Mouse (Mus musculus): ENCODE results near the gene Epha2.
A peak's percentile ranks its signal among the peaks of the same experiment; 100 is the strongest.

The Epha2 gene

DNA sequence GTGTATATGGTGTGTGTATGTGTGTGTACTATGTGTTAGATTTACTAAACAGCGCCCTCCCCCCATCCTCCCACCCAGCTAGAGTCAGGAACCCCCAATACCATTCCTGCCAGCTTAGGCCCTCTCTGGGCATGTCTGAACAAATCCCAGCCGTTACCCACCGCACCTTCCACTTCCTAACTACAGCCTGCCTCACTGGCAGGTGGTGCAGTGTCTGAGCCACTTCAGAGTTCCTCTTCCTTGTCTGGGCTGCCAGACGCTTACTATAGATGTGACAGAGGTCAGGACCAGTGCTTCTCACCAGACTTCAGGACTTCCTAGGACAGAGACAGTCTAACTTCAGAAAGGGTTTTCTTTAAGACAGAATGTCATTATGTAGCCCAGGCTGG, 3.2 kb downstream of the Epha2 start:
- DNase-seq = no peak

DNA sequence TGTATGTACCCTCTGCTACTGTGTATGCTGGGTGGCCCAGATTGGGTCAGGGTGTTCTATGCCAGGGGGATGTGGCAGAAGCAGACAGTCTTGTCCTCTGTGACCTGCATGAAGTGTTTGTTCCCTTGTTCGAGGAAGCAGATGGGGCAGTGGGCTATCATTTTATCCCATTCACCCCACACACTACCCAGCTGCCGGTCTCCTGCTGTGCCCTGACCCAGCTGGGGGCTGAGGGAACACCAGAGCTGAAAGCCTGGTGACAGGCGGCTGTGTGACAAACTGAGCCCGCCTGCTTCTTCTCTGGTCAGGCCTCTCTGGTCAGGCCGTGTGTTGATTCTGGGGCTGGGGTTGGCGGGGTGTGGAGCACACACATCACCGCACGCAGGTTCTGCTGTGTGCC, 5.0 kb downstream of the Epha2 start:
- no peak for DNase-seq

DNA sequence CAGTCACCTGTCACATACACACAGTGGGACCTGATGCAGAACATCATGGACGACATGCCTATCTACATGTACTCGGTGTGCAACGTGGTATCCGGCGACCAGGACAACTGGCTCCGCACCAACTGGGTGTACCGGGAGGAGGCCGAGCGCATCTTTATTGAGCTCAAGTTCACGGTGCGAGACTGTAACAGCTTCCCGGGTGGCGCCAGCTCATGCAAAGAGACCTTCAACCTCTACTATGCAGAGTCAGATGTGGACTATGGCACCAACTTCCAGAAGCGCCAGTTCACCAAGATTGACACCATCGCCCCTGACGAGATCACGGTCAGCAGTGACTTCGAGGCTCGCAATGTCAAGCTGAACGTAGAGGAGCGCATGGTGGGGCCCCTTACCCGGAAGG, 7.3 kb downstream of the Epha2 start:
- no peak for DNase-seq

DNA sequence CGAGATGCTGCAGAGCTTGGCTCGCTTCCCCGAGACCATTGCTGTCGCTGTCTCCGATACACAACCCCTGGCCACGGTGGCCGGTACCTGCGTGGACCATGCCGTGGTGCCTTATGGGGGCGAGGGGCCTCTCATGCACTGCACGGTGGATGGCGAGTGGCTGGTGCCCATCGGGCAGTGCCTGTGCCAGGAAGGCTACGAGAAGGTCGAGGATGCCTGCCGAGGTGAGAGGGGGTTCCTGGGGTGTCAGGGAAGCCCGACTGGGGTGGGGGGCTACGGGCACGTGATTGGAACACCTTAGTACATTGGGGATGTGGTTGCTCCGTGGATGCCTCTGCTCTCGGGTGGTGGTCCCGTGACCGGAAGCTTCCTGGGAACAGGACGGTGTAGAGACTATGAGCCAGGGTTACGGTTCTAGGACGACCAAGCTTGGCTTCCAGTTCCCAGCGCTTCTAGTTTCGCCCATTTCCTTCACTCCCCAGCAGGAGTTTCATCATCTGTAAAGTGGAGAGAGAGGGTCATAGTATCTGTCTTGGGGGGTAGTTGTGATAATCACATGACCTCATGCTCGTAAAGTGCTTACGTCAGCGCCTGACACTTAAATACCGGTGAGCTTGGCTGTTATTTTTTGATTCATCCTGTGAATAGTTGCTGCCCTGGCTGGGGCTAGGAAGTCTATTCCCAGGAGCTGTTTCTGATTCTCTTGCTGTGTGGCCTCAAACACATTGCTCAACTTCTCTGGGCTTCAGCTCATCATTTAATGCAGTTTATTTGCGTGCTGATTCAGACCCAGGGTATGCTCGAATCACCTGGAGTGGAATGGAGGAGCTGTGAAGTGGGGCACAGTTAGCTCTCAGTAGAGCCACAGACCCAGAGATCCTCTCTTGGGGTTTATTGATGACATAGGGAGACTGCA, 8.1 kb downstream of the Epha2 start:
- DNase-seq = no peak

DNA sequence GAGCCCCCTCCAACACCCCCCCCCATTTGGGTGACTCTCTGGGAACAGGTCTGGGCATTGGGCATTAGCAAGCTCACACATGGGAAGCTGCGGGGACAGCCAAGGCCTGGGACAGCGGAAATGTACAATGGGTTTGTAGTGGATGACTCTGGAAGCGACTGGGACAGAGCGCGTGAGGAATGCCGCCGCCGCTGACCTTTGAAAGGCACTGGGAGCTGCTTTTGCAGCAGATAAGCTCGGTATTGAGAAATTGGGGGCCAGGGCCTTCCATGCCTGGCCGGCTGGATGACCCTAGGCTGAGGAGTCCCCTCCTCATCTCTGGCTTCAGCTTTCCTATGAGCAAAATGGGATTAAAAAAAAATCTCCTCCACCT, 8.7 kb downstream of the Epha2 start:
- peak; percentile 52 for DNase-seq

DNA sequence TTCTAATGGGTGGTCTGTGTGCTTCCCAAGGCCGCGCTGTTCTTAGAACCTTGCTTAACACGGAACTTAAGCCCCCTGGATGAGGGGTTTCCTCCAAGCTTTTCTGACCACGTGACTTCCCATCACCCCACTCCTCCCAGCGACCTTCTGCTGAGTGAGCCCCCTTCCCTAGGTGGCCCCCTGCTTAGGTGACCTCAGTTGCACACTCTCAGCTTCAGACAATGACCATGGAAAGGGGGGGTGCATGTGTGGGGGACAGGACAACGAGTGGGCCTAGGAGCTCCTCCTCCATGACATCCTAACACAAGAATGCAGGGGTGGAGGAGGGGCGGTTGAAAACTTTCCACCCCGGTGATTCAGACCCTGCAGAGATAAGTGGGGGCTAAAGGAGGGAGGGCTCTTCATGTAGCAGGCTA, 9.2 kb downstream of the Epha2 start:
- DNase-seq = peak; percentile 62

DNA sequence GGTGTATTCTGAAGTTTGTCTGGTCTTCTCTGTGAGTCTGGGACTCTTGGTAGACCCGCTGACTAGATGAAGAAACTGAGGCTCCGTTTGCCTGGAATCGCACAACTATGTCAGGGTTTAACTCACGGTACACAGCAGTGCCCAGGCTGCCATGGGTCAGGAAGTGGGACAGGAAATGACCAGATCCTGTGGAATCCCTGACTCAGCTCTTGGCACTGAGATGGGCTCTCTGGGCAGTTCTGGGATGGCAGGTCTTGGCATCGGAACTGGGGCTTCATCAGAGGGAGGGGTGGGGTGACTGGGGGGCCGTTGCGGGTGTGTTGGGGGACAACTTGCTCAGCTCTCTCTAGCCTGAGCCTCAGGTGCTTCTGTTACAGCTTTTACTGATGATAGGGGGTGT, 10.0 kb downstream of the Epha2 start:
- no peak for DNase-seq

DNA sequence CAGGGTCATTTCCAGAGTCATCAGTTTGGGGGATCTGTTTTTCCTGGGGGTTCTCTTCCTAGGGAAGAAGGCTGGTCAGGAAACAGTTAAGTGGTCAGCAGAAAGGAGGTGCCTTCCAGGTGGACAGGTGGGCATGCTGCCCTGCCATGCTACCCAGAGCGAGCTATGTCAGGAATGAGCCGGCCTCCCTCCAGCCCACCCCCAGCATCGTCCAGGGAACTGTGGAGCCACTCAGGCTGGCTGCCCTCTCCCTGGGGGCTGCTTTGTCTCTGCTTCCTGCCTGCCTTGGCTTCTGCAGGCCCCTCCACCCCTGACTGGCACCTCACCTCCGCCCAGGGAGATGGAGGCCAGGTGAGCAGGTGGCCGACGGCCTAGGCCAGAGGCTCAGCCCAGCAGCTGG, 10.5 kb downstream of the Epha2 start:
- no peak for DNase-seq

DNA sequence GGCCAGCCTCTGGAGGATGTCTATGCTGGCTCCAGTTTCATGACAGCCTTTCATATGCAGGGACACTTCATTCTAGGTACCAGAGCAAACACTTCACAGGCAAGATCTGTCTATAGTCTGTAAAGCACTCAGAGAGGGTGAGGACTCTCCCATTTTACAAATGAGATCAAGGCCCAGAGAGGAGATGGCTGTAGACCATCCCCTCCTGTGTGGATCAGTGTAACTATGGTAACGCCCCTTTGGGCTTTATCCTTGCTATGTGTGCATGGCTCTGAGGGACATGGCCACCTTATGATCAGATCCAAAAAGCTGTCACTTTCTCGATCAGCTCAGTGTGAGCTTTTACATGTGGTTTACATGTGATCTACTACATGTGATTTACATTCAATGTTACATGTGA, 10.9 kb downstream of the Epha2 start:
- DNase-seq = no peak

DNA sequence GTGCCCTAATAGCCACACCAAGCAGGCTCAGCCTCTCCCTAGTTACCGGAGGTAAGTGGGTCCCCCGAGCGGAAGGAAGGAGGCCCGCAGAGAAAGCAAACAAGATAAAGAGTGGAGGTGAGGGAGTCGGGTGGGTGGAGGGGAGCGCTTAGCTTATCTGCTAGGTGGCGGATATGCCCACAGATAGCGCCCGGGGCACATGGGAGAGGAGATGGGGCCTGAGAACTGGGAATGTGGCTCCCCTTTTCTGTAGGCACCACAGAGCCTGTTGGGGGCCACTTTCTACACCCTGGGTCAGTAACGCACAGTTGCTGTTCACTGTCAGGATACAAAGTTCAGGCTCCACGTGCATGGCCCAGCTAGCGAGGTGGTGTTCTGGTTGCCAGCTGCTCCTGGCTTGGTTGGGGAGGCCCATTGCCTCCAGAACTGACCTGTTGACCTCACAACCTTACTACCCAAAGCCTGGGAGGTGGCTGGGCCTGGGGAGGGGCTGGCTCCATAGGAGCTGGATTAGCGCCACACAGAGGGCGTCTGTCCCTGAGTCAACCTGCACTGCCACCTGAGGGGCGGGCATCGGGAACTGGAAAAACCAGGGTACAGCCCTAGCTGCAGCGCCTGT, 11.6 kb downstream of the Epha2 start:
- no peak for DNase-seq

DNA sequence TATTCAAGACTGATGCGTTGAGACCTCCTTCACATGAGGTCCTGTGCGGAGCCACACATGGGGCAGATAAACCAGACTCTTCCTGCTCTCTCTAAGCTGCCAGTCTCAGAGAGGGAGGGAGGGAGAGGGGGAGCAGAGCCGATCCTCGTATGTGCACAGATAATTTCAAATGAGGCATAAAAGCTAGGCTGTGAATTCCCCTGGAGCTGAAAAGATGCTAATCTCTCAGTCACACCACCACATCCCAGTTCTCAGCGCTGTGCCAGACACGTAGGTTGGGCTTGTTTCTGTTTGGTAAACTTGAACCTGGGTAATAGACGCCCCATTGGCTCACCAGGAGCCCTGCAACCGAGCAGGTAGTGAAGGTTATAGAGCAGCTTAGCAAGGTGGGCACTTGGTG, 12.4 kb downstream of the Epha2 start:
- DNase-seq = no peak

DNA sequence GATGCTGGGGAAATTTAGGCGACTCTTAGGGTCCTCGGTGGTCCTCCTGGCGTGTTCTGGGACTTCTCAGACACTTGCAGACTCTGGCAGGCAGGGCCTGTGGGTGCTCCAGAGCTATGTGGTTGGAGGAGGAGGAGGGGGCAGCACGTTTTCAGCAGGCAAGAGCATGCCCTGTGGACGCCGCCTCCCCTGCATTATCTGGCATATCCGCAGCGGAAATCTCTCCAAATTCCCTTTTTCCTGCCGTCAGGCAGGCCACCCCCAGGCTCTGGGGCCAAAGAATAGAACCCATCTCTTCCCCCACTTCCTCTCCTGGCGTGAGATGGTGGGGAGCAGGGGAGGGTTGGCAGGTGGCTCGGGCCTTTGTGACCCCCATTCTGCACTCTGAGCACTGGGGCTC, 12.9 kb downstream of the Epha2 start:
- DNase-seq = no peak

DNA sequence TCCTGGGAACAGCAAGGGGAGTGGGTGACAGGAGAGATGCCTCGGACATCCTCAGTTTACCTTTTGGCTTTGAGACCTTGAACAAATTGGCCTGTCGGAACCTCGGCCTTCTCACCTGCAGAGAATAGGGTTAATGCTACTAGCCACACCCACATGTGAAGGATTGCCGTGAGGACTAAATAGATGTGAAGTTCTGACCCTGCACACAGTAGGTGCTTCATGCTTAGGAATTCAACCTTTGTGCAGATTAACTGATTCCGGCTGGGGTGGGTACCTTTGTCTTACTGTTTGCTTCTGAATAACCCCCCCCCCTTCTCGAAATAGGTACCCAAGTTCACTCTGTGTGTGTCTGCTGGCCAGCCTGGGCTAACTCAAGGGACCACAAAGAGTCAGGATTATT, 13.7 kb downstream of the Epha2 start:
- no peak for DNase-seq

DNA sequence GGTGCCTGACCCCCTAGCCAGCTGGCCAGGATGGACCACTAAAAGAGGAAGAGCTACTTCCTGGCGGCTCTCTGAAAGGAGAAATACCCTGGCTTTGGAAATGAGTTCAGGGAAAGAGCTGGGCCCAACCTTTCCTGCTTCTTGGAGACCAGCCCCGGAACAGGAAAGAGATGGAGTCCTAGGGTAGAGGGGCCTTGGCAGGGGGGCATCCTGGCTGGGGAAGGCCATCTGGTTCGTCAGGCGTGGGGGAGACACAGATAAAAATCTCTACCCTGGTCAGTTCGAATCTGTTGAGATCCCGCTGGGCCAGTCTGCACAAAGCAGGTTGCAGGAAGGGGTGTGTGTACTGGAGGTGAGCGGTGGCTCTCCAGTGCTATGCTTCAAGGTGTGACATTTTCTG, 15.0 kb downstream of the Epha2 start:
- DNase-seq = no peak

DNA sequence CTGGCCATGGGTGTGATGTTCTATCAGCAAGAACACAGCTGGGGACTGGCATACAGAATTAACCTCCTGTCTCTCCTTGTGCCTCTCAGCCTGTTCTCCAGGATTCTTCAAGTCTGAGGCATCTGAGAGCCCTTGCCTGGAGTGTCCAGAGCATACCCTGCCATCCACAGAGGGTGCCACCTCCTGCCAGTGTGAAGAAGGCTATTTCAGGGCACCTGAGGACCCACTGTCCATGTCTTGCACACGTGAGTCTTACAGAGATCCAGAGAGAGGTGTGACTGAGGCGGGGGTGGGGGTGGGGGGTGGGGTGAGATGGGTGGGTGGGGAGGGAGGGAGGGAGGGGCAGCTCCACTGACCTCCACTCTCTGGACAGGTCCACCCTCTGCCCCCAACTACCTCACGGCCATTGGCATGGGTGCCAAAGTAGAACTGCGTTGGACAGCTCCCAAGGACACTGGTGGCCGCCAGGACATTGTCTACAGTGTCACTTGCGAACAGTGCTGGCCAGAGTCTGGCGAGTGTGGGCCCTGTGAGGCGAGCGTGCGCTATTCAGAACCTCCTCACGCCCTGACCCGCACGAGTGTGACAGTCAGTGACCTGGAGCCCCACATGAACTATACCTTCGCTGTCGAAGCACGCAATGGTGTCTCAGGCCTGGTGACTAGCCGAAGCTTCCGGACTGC, 15.6 kb downstream of the Epha2 start:
- no peak for DNase-seq

DNA sequence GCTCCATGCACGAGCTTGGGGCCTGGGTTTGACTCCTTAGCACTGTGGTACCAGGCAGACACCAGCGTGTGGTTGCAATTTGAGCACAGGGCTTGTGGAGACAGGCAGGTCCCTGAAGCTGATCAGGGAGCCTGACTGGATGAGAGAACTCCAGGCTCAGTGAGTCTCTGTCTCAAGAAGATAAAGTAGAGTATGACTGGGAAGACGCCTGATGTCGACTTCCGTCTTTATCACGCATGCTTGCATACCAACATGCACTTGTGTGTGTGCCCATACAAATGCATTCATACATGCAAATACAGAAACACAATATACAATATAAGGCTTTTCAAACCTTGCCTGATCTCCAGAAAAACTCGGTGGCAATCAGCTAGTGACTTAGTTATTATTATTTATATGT, 16.9 kb downstream of the Epha2 start:
- DNase-seq = no peak

DNA sequence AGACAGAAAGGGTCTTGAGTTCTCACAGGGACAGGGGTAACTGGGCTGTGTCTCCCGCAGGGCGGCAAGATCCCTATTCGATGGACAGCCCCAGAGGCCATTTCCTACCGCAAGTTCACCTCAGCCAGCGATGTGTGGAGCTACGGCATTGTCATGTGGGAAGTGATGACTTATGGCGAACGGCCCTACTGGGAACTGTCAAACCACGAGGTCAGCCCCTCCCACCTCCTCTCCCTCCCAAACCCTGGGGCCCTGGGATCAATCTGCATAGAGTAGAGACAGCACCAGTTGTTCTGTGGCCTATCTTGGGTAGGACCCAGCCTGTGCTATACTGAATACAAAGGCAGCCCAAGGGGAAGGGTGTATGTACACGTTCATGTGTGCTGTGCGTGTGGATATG, 21.5 kb downstream of the Epha2 start:
- no peak for DNase-seq

DNA sequence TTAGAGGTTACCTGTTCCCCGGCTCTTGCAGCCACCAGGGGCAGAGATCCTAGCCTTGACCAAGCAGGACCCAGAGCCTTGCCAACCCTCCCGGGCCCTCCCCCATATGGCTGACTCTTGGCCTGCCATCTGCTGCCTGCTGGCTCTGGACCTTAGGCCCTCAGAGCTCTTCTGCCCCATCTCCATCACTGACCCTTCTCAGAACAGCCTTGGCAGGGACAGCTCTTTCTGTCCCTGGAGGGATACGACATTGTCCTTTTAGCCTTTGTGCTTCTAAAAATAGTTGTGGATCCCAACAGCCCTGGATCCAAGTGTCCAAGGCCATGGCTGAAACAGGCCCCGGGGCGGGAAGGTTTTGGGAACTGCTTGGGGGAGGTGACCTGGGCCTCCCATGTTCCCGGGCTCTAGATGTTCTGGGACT, 23.7 kb downstream of the Epha2 start:
- DNase-seq = no peak

DNA sequence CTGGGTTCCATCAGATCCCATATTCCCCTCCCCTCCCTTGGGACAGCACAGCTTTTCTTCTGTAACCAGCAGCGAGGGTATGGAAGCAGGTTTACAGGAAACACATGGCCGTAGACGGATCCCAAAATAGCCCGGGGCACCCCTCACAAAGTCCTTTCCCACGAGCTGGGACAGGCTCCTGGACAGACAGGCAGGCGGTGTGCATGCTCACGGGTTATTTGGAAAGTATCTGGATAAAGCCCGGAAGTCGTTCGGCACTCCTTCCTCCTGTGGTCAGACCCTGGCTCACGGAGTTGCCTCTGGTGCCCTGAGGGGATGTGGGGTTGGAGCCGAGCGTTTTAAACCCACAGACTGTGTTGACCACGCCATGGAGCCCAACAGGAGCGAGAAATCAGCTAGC, 24.6 kb downstream of the Epha2 start:
- no peak for DNase-seq

DNA sequence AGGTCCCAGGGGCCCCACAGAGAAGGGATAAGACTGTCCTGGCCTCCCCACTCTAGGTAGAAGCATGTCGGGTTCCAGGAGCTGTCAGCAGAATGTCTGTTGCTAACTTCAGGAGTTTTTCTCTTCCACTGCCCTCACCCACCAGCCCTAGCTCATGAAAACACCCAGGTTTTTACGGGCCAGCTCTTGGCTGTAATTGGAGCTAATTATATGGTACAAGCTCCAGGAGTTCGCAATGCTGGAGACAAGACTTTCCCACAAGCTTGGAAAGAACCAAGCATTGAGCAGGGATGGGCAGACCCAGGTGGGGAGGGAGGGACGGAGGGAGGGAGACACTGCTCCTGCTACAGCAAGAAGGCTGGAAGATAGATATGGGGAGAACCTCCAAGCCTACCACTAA, 26.0 kb downstream of the Epha2 start:
- DNase-seq = no peak

DNA sequence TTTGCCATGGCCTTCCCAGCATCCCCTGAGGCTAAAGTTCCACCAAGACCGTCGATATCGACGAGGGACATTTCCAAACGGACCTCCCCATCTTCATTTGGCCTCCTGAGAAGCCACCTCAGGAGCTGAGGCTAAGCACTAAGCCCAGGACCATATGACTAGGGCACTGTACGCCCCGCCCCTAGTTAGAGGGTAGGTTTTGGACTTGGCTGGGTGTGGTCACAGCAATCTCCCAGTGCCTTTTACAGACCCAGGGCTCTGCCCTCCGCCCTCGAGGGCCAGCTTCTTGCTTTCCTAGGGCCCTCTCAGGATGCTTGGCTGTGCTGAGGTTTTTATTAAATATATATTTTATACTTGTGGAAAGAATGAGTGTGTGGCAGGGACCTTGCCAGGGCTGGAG, 27.7 kb downstream of the Epha2 start:
- DNase-seq = no peak

DNA sequence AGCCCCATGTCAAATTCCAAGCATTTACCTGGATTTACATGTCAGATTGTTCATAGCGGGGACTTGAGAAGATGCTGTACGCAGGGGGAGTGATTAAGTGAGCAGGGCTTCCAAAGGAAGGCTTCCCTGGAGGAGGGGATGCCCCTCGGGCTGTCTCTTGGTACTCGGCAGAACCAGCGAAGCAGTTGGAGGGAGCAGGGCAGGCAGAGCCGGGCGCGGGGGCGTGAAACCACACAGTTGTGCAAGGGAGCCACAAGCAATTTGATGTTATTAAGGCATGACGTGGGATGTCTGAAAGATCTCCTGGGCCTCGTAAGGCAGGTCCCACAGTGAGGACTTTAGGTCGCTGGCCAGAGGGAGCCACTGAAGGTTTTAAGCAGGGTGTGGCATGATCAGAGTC, 28.9 kb downstream of the Epha2 start:
- DNase-seq = no peak

DNA sequence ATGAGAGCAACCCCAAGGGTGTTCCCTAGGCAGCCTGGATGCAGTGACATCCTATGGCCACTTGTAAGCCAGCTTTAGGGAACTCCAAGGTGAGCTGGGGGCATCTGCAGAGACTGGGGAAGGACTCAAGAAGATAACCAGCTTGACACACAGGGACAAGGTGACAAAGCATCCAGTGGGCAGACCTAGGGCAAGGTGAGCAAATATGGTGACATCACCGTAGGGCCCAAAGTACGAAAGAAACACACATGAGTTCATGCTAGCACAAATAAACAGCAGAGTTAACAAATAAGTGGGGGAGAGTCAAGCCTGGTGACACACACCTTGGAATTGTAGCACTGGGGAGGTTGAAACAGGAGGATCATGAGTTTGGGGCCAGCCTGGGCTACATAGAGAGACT, 30.4 kb downstream of the Epha2 start:
- DNase-seq = no peak

DNA sequence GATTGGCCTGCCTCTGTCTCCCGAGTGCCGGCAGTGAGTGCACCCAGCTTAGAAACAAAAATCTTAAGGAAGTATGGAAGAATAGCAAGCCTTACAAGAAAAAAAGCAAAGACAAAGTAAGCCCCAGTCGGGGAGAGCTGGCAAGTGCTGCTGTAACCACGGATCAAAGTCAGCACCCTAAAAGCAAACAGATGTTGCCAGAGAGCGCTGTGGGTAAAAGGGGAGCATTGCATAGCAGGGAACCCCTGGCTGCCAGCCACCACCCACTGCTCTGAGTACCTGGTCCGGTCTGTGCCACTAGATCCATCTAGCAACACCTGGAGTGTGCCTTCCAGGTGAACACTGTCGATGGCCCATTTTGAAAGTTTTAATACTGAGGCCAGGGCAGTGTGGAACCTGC, 31.2 kb downstream of the Epha2 start:
- DNase-seq = no peak
